Mouse (Mus musculus): ENCODE measurements around the gene Dydc2. TPM values are rescaled to one million over a fixed set of nuclear protein-coding genes. Genes with fewer than 3 reads are reported as not detected.

Dydc2 gene
- polyA plus RNA-seq (2012; rRNA removed) = not detected in 2 replicates

GRCm38 (mm10) chr14:41069108-41069507 is at the start of gene Dydc2:
Dydc2 (minus strand) TSS chr14:41069208.

GRCm38 (mm10) chr14:41104853-41105444 is 35.9 kb upstream of the Dydc2 start, which contains the start of gene Mat1a:
Mat1a (plus strand) TSS chr14:41105035.

GRCm38 (mm10) chr14:41072229-41072943 is 3.4 kb upstream of the Dydc2 start, which contains the start of gene Dydc1:
Dydc1 (plus strand) TSS chr14:41072911.

GRCm38 (mm10) chr14:41013630-41014613 is 55.1 kb downstream of the Dydc2 start, which contains the start of gene Fam213a:
Fam213a (minus strand) TSS chr14:41013788.

Other genes with a start within 250 kb of the Dydc2 start
- gene Sh2d4b, start 175.9 kb downstream of the Dydc2 start, polyA plus RNA-seq (2012; rRNA removed) = 0.03 TPM in 1 of 2 replicates, not detected in the other
- gene Tspan14, start 102.4 kb downstream of the Dydc2 start, polyA plus RNA-seq (2012; rRNA removed) = 22.8 and 28.0 TPM in 2 replicates
- gene Fam213a, start 55.4 kb downstream of the Dydc2 start, polyA plus RNA-seq (2012; rRNA removed) = 3.7 and 4.7 TPM in 2 replicates
- gene Dydc1, start 3.7 kb upstream of the Dydc2 start, polyA plus RNA-seq (2012; rRNA removed) = not detected in 2 replicates
- gene Mat1a, start 35.8 kb upstream of the Dydc2 start, polyA plus RNA-seq (2012; rRNA removed) = 0.09 and 0.13 TPM in 2 replicates
- not detected in 2 replicates for gene Sftpa1, start 62.6 kb upstream of the Dydc2 start, polyA plus RNA-seq (2012; rRNA removed)
- not detected in 2 replicates for gene Mbl1, start 82.2 kb upstream of the Dydc2 start, polyA plus RNA-seq (2012; rRNA removed)
- 0.05 and 0.09 TPM in 2 replicates for gene Sftpd, start 115.9 kb upstream of the Dydc2 start, polyA plus RNA-seq (2012; rRNA removed)
- not detected in 2 replicates for gene Gm2832, start 209.6 kb upstream of the Dydc2 start, polyA plus RNA-seq (2012; rRNA removed)